Mouse (Mus musculus) bone marrow macrophage, adult 2 months (primary cell): ENCODE measurements at regions not wholly inside any gene's neighbourhood (a gene's known extent, or its start where the extent isn't known, plus 50 kb on each side); places are given as distances from the start of the nearest gene placed in this dataset.

Experiments
- CTCF ChIP-seq: IDR thresholded peaks from 2 replicates; pipeline ENCODE4 v1.5.1; 2012; ENCODE audit warnings: low read depth, mild to moderate bottlenecking, low read length, moderate library complexity
- POLR2A ChIP-seq: IDR thresholded peaks from 2 replicates; pipeline ENCODE4 v1.6.1; 2012; ENCODE audit warnings: mild to moderate bottlenecking, low read depth, low read length, borderline replicate concordance

DNA sequence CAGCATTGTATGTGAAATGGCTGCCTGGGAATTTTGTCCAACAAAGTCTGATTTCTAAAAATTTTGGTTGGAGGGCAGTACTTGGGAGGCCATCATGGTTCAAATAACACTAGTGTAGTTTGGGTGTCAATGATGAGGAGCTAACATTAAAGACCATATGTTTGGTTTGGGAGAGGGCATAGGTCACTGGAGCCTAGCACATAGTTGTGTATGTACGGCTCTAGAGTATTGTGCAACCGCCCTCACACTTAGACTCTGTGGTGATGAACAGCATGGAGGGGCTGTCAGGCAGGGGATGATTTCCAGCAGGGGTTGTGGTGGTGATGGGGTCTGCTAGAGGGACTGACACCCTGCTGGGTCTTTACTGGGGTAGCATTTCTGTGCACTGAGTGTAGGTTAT is 117.0 kb upstream of the Gm30302 start:
- TF ChIP-seq POLR2A (no peak), CTCF (no peak)
